Mouse (Mus musculus) limb, embryonic 10.5 days (tissue): ENCODE results near the gene Scn2a. TPM values are rescaled to one million over a fixed set of nuclear protein-coding genes. Genes with fewer than 3 reads are reported as not detected.

Source experiments
- DNase-seq: peaks from one replicate; pipeline ENCODE4 v3.0.0-alpha.2; 2017; ENCODE audit warnings: low spot score
- H3K27ac ChIP-seq: fragments of 300-500 bp; sonication (generic); 2 replicates; pipeline ENCODE4 v1.5.1; 2016; ENCODE audit warnings: mild to moderate bottlenecking
- H3K27me3 ChIP-seq: fragments of 300-500 bp; sonication (generic); 2 replicates; pipeline ENCODE4 v1.6.1; 2016; ENCODE audit warnings: low read depth, mild to moderate bottlenecking; ENCODE audit not compliant: poor library complexity, severe bottlenecking
- H3K36me3 ChIP-seq: fragments of 300-500 bp; sonication (generic); 2 replicates; pipeline ENCODE4 v1.6.1; 2016; ENCODE audit warnings: mild to moderate bottlenecking, moderate library complexity
- H3K4me1 ChIP-seq: fragments of 300-500 bp; sonication (generic); 2 replicates; pipeline ENCODE4 v1.6.1; 2016
- H3K4me3 ChIP-seq: fragments of 300-500 bp; sonication (generic); 2 replicates; pipeline ENCODE4 v1.5.1; 2016; ENCODE audit warnings: mild to moderate bottlenecking, moderate library complexity
- H3K9me3 ChIP-seq: fragments of 300-500 bp; sonication (generic); replicated peaks from 2 replicates; pipeline ENCODE4 v1.6.1; 2016; ENCODE audit warnings: mild to moderate bottlenecking
- WGBS: fragments of 180-500 bp; shearing (Covaris S2); methylation state at CpG from one replicate; pipeline ENCODE4 v1.1.7; 2016; 5-methylcytosine and 5-hydroxymethylcytosine counted together
- polyA plus RNA-seq: library from polyadenylated mRNA; unstranded; fragments of >200 nt; fragmentation: Nextera tagmentation; extraction: Ambion mirVana; gene quantifications from 2 replicates; pipeline ENCODE4 v1.2.1, GENCODE M21; 2016

Scn2a gene
- polyA plus RNA-seq, 1 experiment from 2014 or later = 2.3 TPM

GRCm38 (mm10) chr2:65667590-65668436 lies 47.2 kb downstream of the Scn2a start:
- no peaks in the 10 kb centered on the region for H3K9me3 ChIP-seq
- H3K4me3 ChIP-seq = peak overlapping the region; percentile 40
- H3K27ac ChIP-seq = no peak overlapping the region
- H3K36me3 ChIP-seq = no peaks in the 10 kb centered on the region
- WGBS = 60% methylated on average over 18 of the region's 18 CpGs
- no peaks in the 10 kb centered on the region for H3K27me3 ChIP-seq
- peaks cover 3% of the 10 kb centered on the region; the same call in 1 of the 2 replicates for H3K4me1 ChIP-seq
- no peak for DNase-seq

GRCm38 (mm10) chr2:65668437-65669135 lies 48.0 kb downstream of the Scn2a start:
- peaks cover 3% of the 10 kb centered on the region; the same call in 1 of the 2 replicates for H3K4me1 ChIP-seq
- peak overlapping the region; percentile 65 for H3K27ac ChIP-seq
- H3K9me3 ChIP-seq = no peaks in the 10 kb centered on the region
- 19% methylated on average over 12 of the region's 12 CpGs for WGBS
- DNase-seq = peak; percentile 82
- no peaks in the 10 kb centered on the region for H3K27me3 ChIP-seq
- peak overlapping the region; percentile 40 for H3K4me3 ChIP-seq
- no peaks in the 10 kb centered on the region for H3K36me3 ChIP-seq

GRCm38 (mm10) chr2:65669561-65669960 lies 49.0 kb downstream of the Scn2a start:
- no peak for DNase-seq
- H3K27me3 ChIP-seq = no peaks in the 10 kb centered on the region
- 79% methylated on average over 8 of the region's 8 CpGs for WGBS

GRCm38 (mm10) chr2:65670153-65670817 lies 49.7 kb downstream of the Scn2a start:
- no peak for DNase-seq
- WGBS = 66% methylated on average over 12 of the region's 12 CpGs
- Histone ChIP-seq H3K4me1 (peaks cover 3% of the 10 kb centered on the region; the same call in 1 of the 2 replicates), H3K4me3 (no peak overlapping the region), H3K27ac (no peak overlapping the region), H3K36me3 (no peaks in the 10 kb centered on the region), H3K27me3 (no peaks in the 10 kb centered on the region), H3K9me3 (no peaks in the 10 kb centered on the region)

More at GRCm38 (mm10) chr2:65669561-65669960, 49.0 kb downstream of the Scn2a start:
- Histone ChIP-seq H3K4me1 (peaks cover 3% of the 10 kb centered on the region; the same call in 1 of the 2 replicates), H3K4me3 (no peak overlapping the region), H3K27ac (no peak overlapping the region), H3K9me3 (no peaks in the 10 kb centered on the region), H3K36me3 (no peaks in the 10 kb centered on the region)

GRCm38 (mm10) chr2:65679621-65680020 lies 59.0 kb downstream of the Scn2a start:
- Histone ChIP-seq H3K9me3 (no peaks in the 10 kb centered on the region), H3K4me3 (no peak overlapping the region), H3K4me1 (no peaks in the 10 kb centered on the region), H3K36me3 (no peaks in the 10 kb centered on the region), H3K27ac (no peak overlapping the region), H3K27me3 (no peaks in the 10 kb centered on the region)
- 83% methylated on average over 4 of the region's 4 CpGs for WGBS
- no peak for DNase-seq

- Histone ChIP-seq H3K27me3 (no peaks in the 10 kb centered on the region), H3K36me3 (no peaks in the 10 kb centered on the region), H3K4me1 (no peaks in the 10 kb centered on the region), H3K4me3 (no peak overlapping the region), H3K9me3 (no peaks in the 10 kb centered on the region), H3K27ac (no peak overlapping the region)
- 80% methylated on average over 3 of the region's 3 CpGs for WGBS
- DNase-seq = no peak
These were observed 64.6 kb downstream of the Scn2a start for GRCm38 (mm10) chr2:65685151-65685550.

GRCm38 (mm10) chr2:65690456-65691184 lies 70.0 kb downstream of the Scn2a start:
- no peak overlapping the region for H3K27ac ChIP-seq
- H3K36me3 ChIP-seq = no peaks in the 10 kb centered on the region
- no peak for DNase-seq
- H3K27me3 ChIP-seq = no peaks in the 10 kb centered on the region
- WGBS = 89% methylated on average over 6 of the region's 6 CpGs
- H3K9me3 ChIP-seq = no peaks in the 10 kb centered on the region
- no peak overlapping the region for H3K4me3 ChIP-seq
- H3K4me1 ChIP-seq = no peaks in the 10 kb centered on the region

- Histone ChIP-seq H3K36me3 (no peaks in the 10 kb centered on the region), H3K9me3 (no peaks in the 10 kb centered on the region), H3K4me3 (no peak overlapping the region), H3K4me1 (no peaks in the 10 kb centered on the region), H3K27ac (no peak overlapping the region), H3K27me3 (no peaks in the 10 kb centered on the region)
- DNase-seq = no peak
- WGBS = 77% methylated on average over 3 of the region's 3 CpGs
These were observed 73.9 kb downstream of the Scn2a start for GRCm38 (mm10) chr2:65694485-65694884.

GRCm38 (mm10) chr2:65695061-65695460 lies 74.5 kb downstream of the Scn2a start:
- Histone ChIP-seq H3K36me3 (no peaks in the 10 kb centered on the region), H3K4me3 (no peak overlapping the region), H3K9me3 (no peaks in the 10 kb centered on the region), H3K27ac (no peak overlapping the region), H3K4me1 (no peaks in the 10 kb centered on the region), H3K27me3 (no peaks in the 10 kb centered on the region)
- WGBS = 80% methylated on average over 7 of the region's 7 CpGs
- DNase-seq = no peak

- no peak overlapping the region for H3K27ac ChIP-seq
- DNase-seq = no peak
- H3K9me3 ChIP-seq = no peaks in the 10 kb centered on the region
- H3K4me1 ChIP-seq = no peaks in the 10 kb centered on the region
- 92% methylated on average over 1 of the region's 1 CpGs for WGBS
- no peaks in the 10 kb centered on the region for H3K27me3 ChIP-seq
- no peaks in the 10 kb centered on the region for H3K36me3 ChIP-seq
- no peak overlapping the region for H3K4me3 ChIP-seq
These were observed 79.7 kb downstream of the Scn2a start for GRCm38 (mm10) chr2:65700246-65700645.

GRCm38 (mm10) chr2:65701175-65701574 lies 80.6 kb downstream of the Scn2a start:
- H3K4me3 ChIP-seq = no peak overlapping the region
- H3K27me3 ChIP-seq = no peaks in the 10 kb centered on the region
- no peaks in the 10 kb centered on the region for H3K4me1 ChIP-seq
- WGBS = 91% methylated on average over 3 of the region's 3 CpGs
- no peak for DNase-seq
- no peak overlapping the region for H3K27ac ChIP-seq
- H3K36me3 ChIP-seq = no peaks in the 10 kb centered on the region
- no peaks in the 10 kb centered on the region for H3K9me3 ChIP-seq

GRCm38 (mm10) chr2:65722219-65722800 lies 101.7 kb downstream of the Scn2a start:
- Histone ChIP-seq H3K4me1 (no peaks in the 10 kb centered on the region), H3K4me3 (no peak overlapping the region), H3K27me3 (no peaks in the 10 kb centered on the region), H3K9me3 (no peaks in the 10 kb centered on the region), H3K36me3 (no peaks in the 10 kb centered on the region), H3K27ac (no peak overlapping the region)
- WGBS = 91% methylated on average over 6 of the region's 6 CpGs
- no peak for DNase-seq
